Mouse (Mus musculus) frontal cortex, adult (tissue): ENCODE measurements around the gene Kidins220.

Experiments
- ATAC-seq: cut with Nextera tagmentation; 2 replicates; pipeline ENCODE4 v1.9.2; 2017; ENCODE audit warnings: mild to moderate bottlenecking, moderate library complexity, mixed read lengths; ENCODE audit not compliant: low TSS enrichment

The Kidins220 gene

GRCm38 (mm10) chr12:25024862-25025545 lies 50.3 kb downstream of the Kidins220 start:
- ATAC-seq, result no peak

- ATAC-seq, result peak; percentile 54
These were observed 51.6 kb downstream of the Kidins220 start for GRCm38 (mm10) chr12:25026308-25026707.

- ATAC-seq, result peak; percentile 65
These were observed 52.7 kb downstream of the Kidins220 start for GRCm38 (mm10) chr12:25027416-25027815.

- ATAC-seq, result peak; percentile 62; the same call in 1 of the 2 replicates
These were observed 59.1 kb downstream of the Kidins220 start for GRCm38 (mm10) chr12:25033662-25034337.

- ATAC-seq, result peak; percentile 60; the same call in 1 of the 2 replicates
These were observed 59.7 kb downstream of the Kidins220 start for GRCm38 (mm10) chr12:25034338-25034953.

- ATAC-seq, result no peak
These were observed 61.3 kb downstream of the Kidins220 start for GRCm38 (mm10) chr12:25036024-25036423.

GRCm38 (mm10) chr12:25037222-25037621 lies 62.5 kb downstream of the Kidins220 start:
- ATAC-seq, result no peak

GRCm38 (mm10) chr12:25037681-25038472 lies 63.2 kb downstream of the Kidins220 start:
- ATAC-seq, result no peak

- ATAC-seq, result no peak
These were observed 69.3 kb downstream of the Kidins220 start for GRCm38 (mm10) chr12:25044056-25044455.

- ATAC-seq, result no peak
These were observed 69.9 kb downstream of the Kidins220 start for GRCm38 (mm10) chr12:25044579-25044978.

- ATAC-seq, result no peak
These were observed 74.5 kb downstream of the Kidins220 start for GRCm38 (mm10) chr12:25049253-25049652.

- ATAC-seq, result peak; percentile 58
These were observed 79.8 kb downstream of the Kidins220 start for GRCm38 (mm10) chr12:25054511-25054910.

GRCm38 (mm10) chr12:25054963-25055362 lies 80.2 kb downstream of the Kidins220 start:
- ATAC-seq, result no peak

GRCm38 (mm10) chr12:25059487-25060200 lies 84.9 kb downstream of the Kidins220 start:
- ATAC-seq, result peak; percentile 54

GRCm38 (mm10) chr12:25060901-25061300 lies 86.2 kb downstream of the Kidins220 start:
- ATAC-seq, result no peak

- no peak for ATAC-seq
These were observed 87.5 kb downstream of the Kidins220 start for GRCm38 (mm10) chr12:25062264-25062663.

GRCm38 (mm10) chr12:25073374-25073773 lies 98.6 kb downstream of the Kidins220 start:
- no peak for ATAC-seq

GRCm38 (mm10) chr12:25074344-25074743 lies 99.6 kb downstream of the Kidins220 start:
- peak; percentile 60 for ATAC-seq

- no peak for ATAC-seq
These were observed 108.8 kb downstream of the Kidins220 start for GRCm38 (mm10) chr12:25083260-25084178.

- no peak for ATAC-seq
These were observed 112.2 kb downstream of the Kidins220 start for GRCm38 (mm10) chr12:25086966-25087365.
